Mouse (Mus musculus): ENCODE results near the gene Cxcr5. TPM values are rescaled to one million over a fixed set of nuclear protein-coding genes. Genes with fewer than 3 reads are reported as not detected.

Cxcr5 gene
- total and polyA plus RNA-seq, 2 experiments from 2014 or later = not detected

GRCm38 (mm10) chr9:44525001-44525400 lies 36.7 kb downstream of the Cxcr5 start:
- DNase-seq (ENCODE audit: low spot score) (no peak), ATAC-seq (ENCODE audit: insufficient read depth, low read depth) (no peak)
- Histone ChIP-seq H3K9me3 (replicated peaks; ENCODE audit: control insufficient read depth, low read length) (no peaks in the 10 kb centered on the region), H3K36me3 (replicated peaks; ENCODE audit: control insufficient read depth, insufficient read depth, low read length) (no peaks in the 10 kb centered on the region), H3K4me1 (ENCODE audit: control insufficient read depth, insufficient read depth) (no peaks in the 10 kb centered on the region), H3K27me3 (ENCODE audit: control insufficient read depth, insufficient read depth, low read length) (no peaks in the 10 kb centered on the region; the same call in 1 of the 2 replicates), H3K4me2 (ENCODE audit: low read depth, low read length) (no peak overlapping the region), H3K9ac (replicated peaks; ENCODE audit: low read depth, low read length) (no peak overlapping the region), H3K4me3 (ENCODE audit: low read depth, low read length) (no peak overlapping the region), H3K27ac (ENCODE audit: low read depth) (no peak overlapping the region)
- TF ChIP-seq EP300 (IDR thresholded peaks at IDR 0.05; ENCODE audit: low read depth) (no peak), CTCF (IDR thresholded peaks at IDR 0.05; ENCODE audit: low read depth) (no peak)
- 72% methylated on average over 3 of the region's 3 CpGs for WGBS

DNA sequence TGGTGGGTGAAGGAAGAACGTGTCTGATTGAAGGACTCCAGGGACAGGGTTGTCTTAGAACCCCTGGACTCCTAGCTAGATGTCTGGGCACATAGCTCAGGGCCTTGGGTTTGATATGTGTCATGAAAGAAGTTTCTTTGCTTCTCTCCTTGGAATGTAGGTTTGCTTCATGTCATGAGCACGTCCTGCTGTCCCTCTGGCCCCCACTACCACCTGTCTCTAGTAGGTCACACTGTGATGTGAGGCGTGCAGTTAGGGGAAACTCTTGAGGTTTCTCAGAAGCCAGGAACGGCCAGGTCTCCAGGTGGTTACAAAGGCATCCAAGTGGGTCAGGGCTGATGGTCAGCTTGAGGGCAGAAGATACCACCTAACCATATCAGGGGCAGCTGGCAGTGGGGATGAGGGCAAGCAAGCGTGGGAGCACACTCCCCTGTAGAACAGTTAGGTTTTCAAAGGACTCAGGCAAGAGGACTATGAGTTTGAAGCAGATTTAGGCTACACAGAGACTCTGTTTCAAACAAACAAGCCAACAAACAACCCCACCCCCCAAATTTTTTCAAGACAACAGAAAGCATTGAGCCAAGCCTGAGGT lies 37.3 kb downstream of the Cxcr5 start:
- no peaks in the 10 kb centered on the region for H3K36me3 ChIP-seq (replicated peaks; ENCODE audit: control insufficient read depth, insufficient read depth, low read length)
- no peak for ATAC-seq (ENCODE audit: insufficient read depth, low read depth)
- no peak overlapping the region for H3K9ac ChIP-seq (replicated peaks; ENCODE audit: low read depth, low read length)
- no peak for TF ChIP-seq CTCF (IDR thresholded peaks at IDR 0.05; ENCODE audit: low read depth)
- no peak for TF ChIP-seq EP300 (IDR thresholded peaks at IDR 0.05; ENCODE audit: low read depth)
- no peak for DNase-seq (ENCODE audit: low spot score)
- no peaks in the 10 kb centered on the region for H3K4me1 ChIP-seq (ENCODE audit: control insufficient read depth, insufficient read depth)
- H3K9me3 ChIP-seq (replicated peaks; ENCODE audit: control insufficient read depth, low read length) = no peaks in the 10 kb centered on the region
- H3K4me3 ChIP-seq (ENCODE audit: low read depth, low read length) = no peak overlapping the region
- H3K4me2 ChIP-seq (ENCODE audit: low read depth, low read length) = no peak overlapping the region
- H3K27ac ChIP-seq (ENCODE audit: low read depth) = no peak overlapping the region
- WGBS = 69% methylated on average over 5 of the region's 5 CpGs
- H3K27me3 ChIP-seq (ENCODE audit: control insufficient read depth, insufficient read depth, low read length) = no peaks in the 10 kb centered on the region; the same call in 1 of the 2 replicates

DNA sequence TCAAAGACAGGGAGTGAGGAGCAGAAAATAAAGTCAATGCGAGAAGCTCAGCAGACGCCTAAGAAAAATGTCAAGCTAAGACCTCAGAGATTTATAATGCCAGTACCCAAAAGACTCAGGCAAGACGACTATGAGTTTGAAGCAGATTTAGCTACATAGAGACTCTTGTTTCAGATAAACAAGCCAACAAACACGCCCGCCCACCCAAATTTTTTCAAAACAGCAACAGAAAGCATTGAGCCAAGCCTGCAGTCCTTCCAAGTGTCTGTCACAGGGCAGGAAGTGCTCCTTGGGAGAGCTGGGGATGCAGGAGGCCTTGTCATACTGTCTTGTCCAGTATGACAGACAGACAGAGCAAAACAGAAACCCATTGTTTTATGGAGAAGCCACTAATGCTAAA lies 38.0 kb downstream of the Cxcr5 start:
- Histone ChIP-seq H3K9ac (replicated peaks; ENCODE audit: low read depth, low read length) (no peak overlapping the region), H3K27me3 (ENCODE audit: control insufficient read depth, insufficient read depth, low read length) (no peaks in the 10 kb centered on the region; the same call in 1 of the 2 replicates), H3K4me1 (ENCODE audit: control insufficient read depth, insufficient read depth) (no peaks in the 10 kb centered on the region), H3K4me3 (ENCODE audit: low read depth, low read length) (no peak overlapping the region), H3K27ac (ENCODE audit: low read depth) (no peak overlapping the region), H3K36me3 (replicated peaks; ENCODE audit: control insufficient read depth, insufficient read depth, low read length) (no peaks in the 10 kb centered on the region), H3K4me2 (ENCODE audit: low read depth, low read length) (no peak overlapping the region), H3K9me3 (replicated peaks; ENCODE audit: control insufficient read depth, low read length) (no peaks in the 10 kb centered on the region)
- no peak for ATAC-seq (ENCODE audit: insufficient read depth, low read depth)
- no peak for DNase-seq (ENCODE audit: low spot score)
- WGBS = 74% methylated on average over 5 of the region's 5 CpGs
- TF ChIP-seq CTCF (IDR thresholded peaks at IDR 0.05; ENCODE audit: low read depth) (no peak), EP300 (IDR thresholded peaks at IDR 0.05; ENCODE audit: low read depth) (no peak)

DNA sequence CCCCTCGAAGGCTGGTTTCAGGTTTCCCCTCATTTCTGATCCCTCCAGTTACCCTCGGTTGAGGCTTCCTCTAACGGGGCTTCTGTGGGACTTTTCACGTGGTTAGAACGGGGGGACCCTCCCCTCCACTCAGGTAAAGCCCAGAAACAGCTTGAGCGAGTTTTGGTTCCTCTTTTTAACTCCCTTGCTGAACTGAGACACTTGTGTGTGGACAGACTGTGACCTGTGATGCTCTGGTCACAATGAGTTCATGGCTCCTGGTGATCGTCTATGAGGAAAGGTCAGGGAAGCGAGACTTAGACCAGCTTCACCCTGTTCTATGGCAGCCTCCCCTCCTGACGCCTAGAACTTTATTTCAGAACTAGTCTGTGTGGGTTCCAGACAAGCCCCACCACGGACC lies 39.8 kb downstream of the Cxcr5 start:
- H3K36me3 ChIP-seq (replicated peaks; ENCODE audit: control insufficient read depth, insufficient read depth, low read length) = no peaks in the 10 kb centered on the region
- H3K4me1 ChIP-seq (ENCODE audit: control insufficient read depth, insufficient read depth) = no peaks in the 10 kb centered on the region
- no peaks in the 10 kb centered on the region for H3K27me3 ChIP-seq (ENCODE audit: control insufficient read depth, insufficient read depth, low read length)
- no peak for ATAC-seq (ENCODE audit: insufficient read depth, low read depth)
- H3K4me3 ChIP-seq (ENCODE audit: low read depth, low read length) = no peak overlapping the region
- H3K27ac ChIP-seq (ENCODE audit: low read depth) = no peak overlapping the region
- 61% methylated on average over 10 of the region's 10 CpGs for WGBS
- no peak for DNase-seq (ENCODE audit: low spot score)
- H3K4me2 ChIP-seq (ENCODE audit: low read depth, low read length) = no peak overlapping the region
- no peak for TF ChIP-seq EP300 (IDR thresholded peaks at IDR 0.05; ENCODE audit: low read depth)
- TF ChIP-seq CTCF (IDR thresholded peaks at IDR 0.05; ENCODE audit: low read depth) = no peak
- no peaks in the 10 kb centered on the region for H3K9me3 ChIP-seq (replicated peaks; ENCODE audit: control insufficient read depth, low read length)
- H3K9ac ChIP-seq (replicated peaks; ENCODE audit: low read depth, low read length) = no peak overlapping the region

GRCm38 (mm10) chr9:44518068-44518467 lies 43.6 kb downstream of the Cxcr5 start:
- 33% methylated on average over 7 of the region's 7 CpGs for WGBS
- no peak overlapping the region for H3K4me2 ChIP-seq (ENCODE audit: low read depth, low read length)
- no peaks in the 10 kb centered on the region for H3K27me3 ChIP-seq (ENCODE audit: control insufficient read depth, insufficient read depth, low read length)
- H3K36me3 ChIP-seq (replicated peaks; ENCODE audit: control insufficient read depth, insufficient read depth, low read length) = no peaks in the 10 kb centered on the region
- no peak overlapping the region for H3K27ac ChIP-seq (ENCODE audit: low read depth)
- no peak overlapping the region for H3K4me3 ChIP-seq (ENCODE audit: low read depth, low read length)
- H3K9ac ChIP-seq (replicated peaks; ENCODE audit: low read depth, low read length) = no peak overlapping the region
- ATAC-seq (ENCODE audit: insufficient read depth, low read depth) = no peak
- TF ChIP-seq CTCF (IDR thresholded peaks at IDR 0.05; ENCODE audit: low read depth) = no peak
- TF ChIP-seq EP300 (IDR thresholded peaks at IDR 0.05; ENCODE audit: low read depth) = no peak
- no peak for DNase-seq (ENCODE audit: low spot score)
- 0 out of 2 replicates have a peak, but pooled peaks cover 1% of the 10 kb centered on the region for H3K4me1 ChIP-seq (ENCODE audit: control insufficient read depth, insufficient read depth)
- H3K9me3 ChIP-seq (replicated peaks; ENCODE audit: control insufficient read depth, low read length) = no peaks in the 10 kb centered on the region

GRCm38 (mm10) chr9:44517368-44517767 lies 44.3 kb downstream of the Cxcr5 start:
- TF ChIP-seq EP300 (IDR thresholded peaks at IDR 0.05; ENCODE audit: low read depth) (no peak), CTCF (IDR thresholded peaks at IDR 0.05; ENCODE audit: low read depth) (no peak)
- Histone ChIP-seq H3K27me3 (ENCODE audit: control insufficient read depth, insufficient read depth, low read length) (no peaks in the 10 kb centered on the region), H3K27ac (ENCODE audit: low read depth) (no peak overlapping the region), H3K4me3 (ENCODE audit: low read depth, low read length) (no peak overlapping the region), H3K9me3 (replicated peaks; ENCODE audit: control insufficient read depth, low read length) (no peaks in the 10 kb centered on the region), H3K4me1 (ENCODE audit: control insufficient read depth, insufficient read depth) (peaks cover 8% of the 10 kb centered on the region; the same call in 1 of the 2 replicates), H3K9ac (replicated peaks; ENCODE audit: low read depth, low read length) (no peak overlapping the region), H3K36me3 (replicated peaks; ENCODE audit: control insufficient read depth, insufficient read depth, low read length) (no peaks in the 10 kb centered on the region), H3K4me2 (ENCODE audit: low read depth, low read length) (no peak overlapping the region)
- 47% methylated on average over 4 of the region's 4 CpGs for WGBS
- DNase-seq (ENCODE audit: low spot score) = no peak
- ATAC-seq (ENCODE audit: insufficient read depth, low read depth) = no peak

Data from heart, postnatal 0 days (tissue).